In genomic region chr7:79781826-79782515, GRCm38 (mm10) we compare ENCODE assay signal across 1 mouse cellular context.
TF ChIP-seq lines count a peak whose summit lies in the region.

No protein-coding gene starts in this region.

TF ChIP-seq in CH12.LX, 34 proteins besides CTCF, POLR2A, EP300 and RAD21:
- no peak for TF ChIP-seq POLR2AphosphoS2 (IDR thresholded peaks at IDR 0.05; ENCODE audit: low read depth, low read length)
- TF ChIP-seq JUN (IDR thresholded peaks at IDR 0.05; ENCODE audit: insufficient read depth, low read depth, low read length) = no peak
- TF ChIP-seq MEF2A (IDR thresholded peaks at IDR 0.05; ENCODE audit: borderline replicate concordance, low read depth, low read length) = no peak
- no peak for TF ChIP-seq ELF1 (IDR thresholded peaks at IDR 0.05; ENCODE audit: low read depth, low read length)
- TF ChIP-seq TBP (conservative IDR thresholded peaks at IDR 0.05; ENCODE audit: low read depth, low read length) = 0 out of 2 replicates have a peak, but pooled peaks have one; percentile 30
- no peak for TF ChIP-seq GABPA (IDR thresholded peaks at IDR 0.05; ENCODE audit: insufficient replicate concordance, low read depth, low read length)
- TF ChIP-seq ZC3H11A (IDR thresholded peaks at IDR 0.05; ENCODE audit: low read depth, low read length) = no peak
- no peak for TF ChIP-seq ZNF384 (IDR thresholded peaks at IDR 0.05; ENCODE audit: low read depth, low read length)
